Mouse (Mus musculus): ENCODE data around the gene Alkal2.

GRCm38 (mm10) chr12:30908658-30909057 is 24.5 kb downstream of the Alkal2 start:
- TF ChIP-seq ZC3H11A (IDR thresholded peaks at IDR 0.05; ENCODE audit: borderline replicate concordance, low read depth, low read length) = no peak
- no peak for TF ChIP-seq HCFC1 (IDR thresholded peaks at IDR 0.05; ENCODE audit: borderline replicate concordance, insufficient read depth, low read length)

Measured in ES-E14 (cell line).